Mouse (Mus musculus) intestine, postnatal 0 days (tissue): ENCODE measurements around the gene Cenpx. TPM values are rescaled to one million over a fixed set of nuclear protein-coding genes. Genes with fewer than 3 reads are reported as not detected.

ENCODE experiments used
- ATAC-seq: fragments of 200-750 bp; cut with Nextera tagmentation; 2 replicates; pipeline ENCODE4 v1.8.0; 2017; ENCODE audit warnings: mild to moderate bottlenecking, moderate TSS enrichment, moderate library complexity
- H3K27ac ChIP-seq: fragments of 300-500 bp; sonication (generic); 2 replicates; pipeline ENCODE4 v1.5.1; 2014; ENCODE audit warnings: mild to moderate bottlenecking, low read depth, low read length, moderate library complexity
- H3K27me3 ChIP-seq: fragments of 300-500 bp; sonication (generic); replicated peaks from 2 replicates; pipeline ENCODE4 v1.6.1; 2014; ENCODE audit warnings: low read length, mixed read lengths; ENCODE audit not compliant: control insufficient read depth, insufficient read depth
- H3K36me3 ChIP-seq: fragments of 300-500 bp; sonication (generic); 2 replicates; pipeline ENCODE4 v1.6.1; 2014; ENCODE audit warnings: mild to moderate bottlenecking, moderate library complexity; ENCODE audit not compliant: control insufficient read depth, insufficient read depth
- H3K4me1 ChIP-seq: fragments of 300-500 bp; sonication (generic); replicated peaks from 2 replicates; pipeline ENCODE4 v1.6.1; 2014; ENCODE audit warnings: antibody characterized with exemption, low read length, mixed read lengths; ENCODE audit not compliant: control insufficient read depth, insufficient read depth
- H3K4me2 ChIP-seq: fragments of 300-500 bp; sonication (generic); replicated peaks from 2 replicates; pipeline ENCODE4 v1.6.1; 2014; ENCODE audit warnings: low read depth, mild to moderate bottlenecking, moderate library complexity
- H3K4me3 ChIP-seq: fragments of 300-500 bp; sonication (generic); 2 replicates; pipeline ENCODE4 v1.5.1; 2014; ENCODE audit warnings: low read depth, low read length
- H3K9ac ChIP-seq: fragments of 300-500 bp; sonication (generic); 2 replicates; pipeline ENCODE4 v1.6.1; 2014; ENCODE audit warnings: mild to moderate bottlenecking, low read depth, low read length
- H3K9me3 ChIP-seq: fragments of 300-500 bp; sonication (generic); 2 replicates; pipeline ENCODE4 v1.6.1; 2016; ENCODE audit warnings: mixed run types; ENCODE audit not compliant: control insufficient read depth
- CTCF ChIP-seq: sonication (generic); IDR thresholded peaks from 2 replicates; pipeline ENCODE4 v1.5.1; 2016; ENCODE audit warnings: low read depth, mild to moderate bottlenecking, control low read depth, antibody characterized with exemption, moderate library complexity
- WGBS: fragments of 180-500 bp; shearing (Covaris S2); extraction: QIAGEN DNeasy Blood & Tissue Kit; methylation state at CpG from one replicate; pipeline ENCODE4 v1.1.7; 2014; 5-methylcytosine and 5-hydroxymethylcytosine counted together
- polyA plus RNA-seq: library from polyadenylated mRNA; unstranded; fragments of >200 nt; fragmentation: Nextera tagmentation; extraction: Ambion mirVana; gene quantifications from 2 replicates; pipeline ENCODE4 v1.2.1, GENCODE M21; 2015

The Cenpx gene
- polyA plus RNA-seq, 1 experiment from 2014 or later, result 131 TPM

DNA sequence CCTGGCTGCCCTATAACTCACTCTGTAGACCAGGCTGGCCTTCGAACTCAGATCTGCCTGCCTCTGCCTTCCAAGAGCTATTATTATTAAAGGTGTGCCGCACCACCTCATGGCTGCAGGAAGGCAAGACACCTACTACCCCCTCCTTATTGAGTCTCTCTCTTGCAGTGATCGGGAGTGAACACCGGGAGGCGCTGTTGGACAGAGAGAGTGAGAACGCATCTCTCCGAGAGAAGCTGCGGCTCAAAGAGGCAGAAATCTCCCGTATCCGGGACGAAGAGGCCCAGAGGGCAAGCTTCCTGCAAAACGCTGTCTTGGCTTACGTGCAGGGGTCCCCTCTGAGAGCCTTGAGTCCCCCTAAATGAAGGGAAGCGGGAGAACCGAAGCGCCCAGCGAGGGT is 6.9 kb upstream of the Cenpx start:
- Histone ChIP-seq H3K27me3 (no peaks in the 10 kb centered on the region), H3K27ac (no peak overlapping the region), H3K4me2 (peak overlapping the region; percentile 95), H3K9ac (no peak overlapping the region), H3K4me1 (0 out of 2 replicates have a peak, but pooled peaks cover 13% of the 10 kb centered on the region), H3K9me3 (no peaks in the 10 kb centered on the region), H3K4me3 (peak overlapping the region; percentile 50; the same call in 1 of the 2 replicates), H3K36me3 (peaks cover 38% of the 10 kb centered on the region)
- 17% methylated on average over 17 of the region's 17 CpGs for WGBS
- ATAC-seq, result peak; percentile 48
- TF ChIP-seq CTCF, result peak; percentile 96

DNA sequence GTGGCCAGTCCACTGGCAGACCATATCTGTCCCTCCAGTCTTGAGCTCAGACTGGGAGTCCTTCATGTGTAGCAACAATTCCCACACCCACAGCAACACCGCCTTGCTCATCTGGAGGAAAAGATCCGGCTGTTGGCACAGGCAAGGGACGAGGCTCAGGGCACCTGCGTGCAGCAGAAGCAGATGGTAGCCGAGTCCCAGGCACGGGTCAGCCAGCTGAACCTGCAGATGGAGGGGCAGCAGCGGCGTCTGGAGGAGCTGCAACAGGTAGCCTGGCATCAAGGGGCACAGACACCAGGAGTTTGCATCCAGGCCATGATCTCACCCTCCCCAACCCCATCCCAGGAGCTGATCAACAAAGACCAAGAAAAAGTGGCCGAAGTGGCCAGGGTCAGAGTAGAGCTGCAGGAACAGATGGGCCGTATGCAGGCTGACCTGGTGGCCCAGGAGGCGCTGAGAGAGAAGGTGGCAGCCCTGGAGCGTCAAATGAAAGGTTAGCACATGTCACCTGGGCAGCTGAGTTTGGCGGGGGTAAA is 6.4 kb upstream of the Cenpx start:
- Histone ChIP-seq H3K4me2 (no peak overlapping the region), H3K9me3 (no peaks in the 10 kb centered on the region), H3K36me3 (peaks cover 38% of the 10 kb centered on the region), H3K27me3 (no peaks in the 10 kb centered on the region), H3K27ac (no peak overlapping the region), H3K4me3 (no peak overlapping the region), H3K4me1 (0 out of 2 replicates have a peak, but pooled peaks cover 13% of the 10 kb centered on the region), H3K9ac (no peak overlapping the region)
- WGBS, result 90% methylated on average over 13 of the region's 13 CpGs
- TF ChIP-seq CTCF, result no peak
- no peak for ATAC-seq

DNA sequence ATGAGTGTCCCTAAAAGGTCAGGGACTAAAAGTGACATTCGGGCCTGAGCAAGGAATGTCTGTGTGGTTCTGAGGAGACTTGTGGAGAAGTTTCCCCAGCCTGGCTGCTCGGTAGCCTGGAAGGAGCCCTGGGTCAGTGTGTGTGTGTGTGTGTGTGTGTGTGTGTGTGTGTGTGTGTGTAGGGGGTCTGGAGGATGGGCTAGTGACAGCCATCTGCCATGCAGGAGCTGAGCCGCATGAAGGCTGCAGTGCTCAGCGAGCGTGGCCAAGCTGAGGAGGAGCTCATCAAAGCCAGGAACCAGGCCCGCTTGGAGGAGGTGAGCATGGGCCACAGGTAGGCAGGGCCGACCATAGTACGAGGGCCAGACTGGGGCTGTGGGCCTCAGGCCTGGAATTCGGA is 5.7 kb upstream of the Cenpx start:
- TF ChIP-seq CTCF, result no peak
- H3K27ac ChIP-seq, result no peak overlapping the region
- H3K4me1 ChIP-seq, result peaks cover 18% of the 10 kb centered on the region
- H3K4me2 ChIP-seq, result no peak overlapping the region
- H3K36me3 ChIP-seq, result peaks cover 36% of the 10 kb centered on the region
- no peak overlapping the region for H3K9ac ChIP-seq
- no peak for ATAC-seq
- H3K9me3 ChIP-seq, result no peaks in the 10 kb centered on the region
- WGBS, result 91% methylated on average over 9 of the region's 9 CpGs
- no peaks in the 10 kb centered on the region for H3K27me3 ChIP-seq
- no peak overlapping the region for H3K4me3 ChIP-seq

DNA sequence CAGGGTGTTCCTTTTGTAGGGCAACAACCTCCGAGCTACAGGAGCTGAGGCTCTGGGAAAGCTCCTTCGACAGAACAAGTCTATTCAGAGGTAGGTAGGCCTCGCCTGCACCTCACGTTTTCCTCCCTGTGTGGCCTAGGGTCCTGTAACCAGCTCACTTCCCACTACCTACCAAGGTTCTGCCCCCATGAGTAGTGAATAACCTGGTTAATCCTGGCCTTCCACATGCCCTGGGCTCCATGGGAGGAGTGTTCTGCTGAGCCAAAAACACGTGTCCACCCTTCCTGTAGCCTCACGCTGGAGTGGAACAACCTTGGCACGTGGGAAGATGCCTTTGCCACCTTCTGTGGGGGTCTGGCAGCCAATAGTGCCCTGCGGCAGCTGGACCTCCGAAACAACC is 1.6 kb upstream of the Cenpx start:
- TF ChIP-seq CTCF, result no peak
- 90% methylated on average over 9 of the region's 9 CpGs for WGBS
- Histone ChIP-seq H3K9ac (no peak overlapping the region), H3K4me2 (peak overlapping the region; percentile 96; the same call in 1 of the 2 replicates), H3K36me3 (peaks cover 49% of the 10 kb centered on the region), H3K27ac (no peak overlapping the region), H3K4me3 (no peak overlapping the region), H3K27me3 (no peaks in the 10 kb centered on the region), H3K9me3 (no peaks in the 10 kb centered on the region), H3K4me1 (peaks cover 7% of the 10 kb centered on the region)
- no peak for ATAC-seq

DNA sequence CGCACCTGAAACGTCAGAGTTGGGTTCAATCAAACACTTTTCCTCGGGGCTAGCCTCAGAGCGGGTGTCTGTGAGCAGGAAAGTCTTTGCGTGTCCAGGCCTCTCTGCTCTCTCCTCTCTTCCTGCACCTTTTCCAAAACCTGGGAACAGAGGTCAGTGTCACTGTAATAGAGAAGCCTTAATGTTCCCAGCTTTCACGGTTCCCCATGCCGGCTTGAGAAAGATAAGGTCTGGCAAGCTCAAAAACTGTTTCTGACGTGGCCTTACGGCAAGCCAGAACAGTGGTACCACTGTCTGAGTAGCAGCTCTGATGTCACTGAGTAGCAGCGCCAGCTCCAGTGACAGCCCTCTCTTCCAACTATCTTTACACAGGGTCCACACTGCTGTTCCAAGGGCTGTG is 1.0 kb upstream of the Cenpx start:
- Histone ChIP-seq H3K9me3 (no peaks in the 10 kb centered on the region), H3K36me3 (peaks cover 53% of the 10 kb centered on the region), H3K4me3 (peak overlapping the region; percentile 56), H3K4me1 (peaks cover 7% of the 10 kb centered on the region), H3K4me2 (peak overlapping the region; percentile 96), H3K27me3 (no peaks in the 10 kb centered on the region), H3K9ac (peak overlapping the region; percentile 59), H3K27ac (no peak overlapping the region)
- 40% methylated on average over 10 of the region's 10 CpGs for WGBS
- no peak for TF ChIP-seq CTCF
- ATAC-seq, result no peak

DNA sequence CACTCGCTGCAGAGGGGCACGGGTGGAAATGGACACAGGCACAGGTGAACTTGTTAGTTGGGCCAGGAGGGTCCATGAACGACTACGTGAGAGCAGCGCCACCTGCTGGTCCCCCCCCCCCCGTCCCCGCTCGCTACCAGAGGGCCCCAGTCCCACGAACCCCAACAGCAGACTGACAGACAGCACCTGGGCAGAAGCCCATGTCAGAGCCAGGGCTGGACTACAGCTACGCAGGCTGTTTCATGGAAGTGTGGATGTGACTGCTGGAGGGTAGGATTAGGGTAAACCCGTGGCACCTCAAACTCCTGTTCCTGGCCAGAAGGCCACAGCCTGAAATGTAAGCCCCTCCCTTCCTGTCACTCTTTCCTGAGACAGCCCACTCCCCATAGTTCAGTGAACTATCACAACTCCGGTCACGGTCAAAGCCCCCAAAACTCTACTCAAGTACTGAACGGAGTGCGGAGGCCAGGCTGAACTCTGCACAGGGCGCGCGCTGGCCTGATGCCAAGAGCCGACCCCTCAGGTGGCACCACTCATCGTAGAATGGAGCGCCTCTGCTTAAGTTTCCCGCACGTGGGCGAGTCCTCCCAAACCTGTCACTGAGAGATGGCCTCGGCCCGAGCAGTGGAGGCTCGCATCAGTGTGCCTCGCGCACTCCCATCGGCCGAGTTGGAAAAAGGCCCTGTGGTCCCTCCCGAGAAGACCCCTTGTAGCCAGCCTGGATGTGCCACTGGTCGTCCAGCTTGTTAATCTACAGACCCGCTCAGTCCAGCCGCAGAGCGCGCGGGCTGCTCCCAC is 568 bp downstream of the Cenpx start:
- peak; percentile 17 for ATAC-seq
- WGBS, result under 1% methylated on average over 37 of the region's 38 CpGs
- TF ChIP-seq CTCF, result peak; percentile 88

More for the DNA sequence above, 568 bp downstream of the Cenpx start:
- Histone ChIP-seq H3K4me1 (peaks cover 7% of the 10 kb centered on the region), H3K27me3 (no peaks in the 10 kb centered on the region), H3K4me2 (peak overlapping the region; percentile 96), H3K27ac (peak overlapping the region; percentile 64), H3K36me3 (peaks cover 40% of the 10 kb centered on the region), H3K4me3 (peak overlapping the region; percentile 56), H3K9me3 (no peaks in the 10 kb centered on the region), H3K9ac (peak overlapping the region; percentile 61)
